Mouse (Mus musculus) cerebellum, postnatal 10 days (tissue): Measurements from ENCODE around the gene Snx30.
A peak's percentile ranks its signal among the peaks of the same experiment; 100 is the strongest.

Experiments used
- DNase-seq, 2 experiments: peaks; one replicate each; pipeline ENCODE4 v3.0.0; 2021; ENCODE audit warnings: mixed read lengths in 2 of 2

The Snx30 gene

GRCm38 (mm10) chr4:59877025-59877424 lies 71.4 kb downstream of the Snx30 start:
- DNase-seq, result no peak

DNA sequence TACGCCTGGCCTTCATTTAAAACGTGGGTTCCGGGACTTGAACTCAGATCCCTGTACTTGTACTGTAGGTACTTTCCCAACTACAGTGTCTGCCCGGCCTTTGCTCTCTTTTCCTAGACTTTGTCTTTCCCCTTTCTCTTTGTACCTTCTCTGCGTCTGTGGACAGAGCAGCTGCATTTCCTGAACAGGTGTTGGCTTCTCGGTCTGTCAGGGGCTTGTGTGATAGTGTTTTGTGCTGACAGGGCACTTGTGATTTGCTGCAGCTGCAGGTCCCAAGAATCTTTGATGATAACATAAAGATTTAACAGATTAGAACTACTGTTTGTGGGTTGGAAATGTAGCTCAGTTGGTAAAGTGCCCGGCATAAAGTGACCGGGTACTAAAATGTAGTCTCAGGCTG lies 73.0 kb downstream of the Snx30 start:
- DNase-seq, result no peak

GRCm38 (mm10) chr4:59879444-59879843 lies 73.8 kb downstream of the Snx30 start:
- no peak for DNase-seq

DNA sequence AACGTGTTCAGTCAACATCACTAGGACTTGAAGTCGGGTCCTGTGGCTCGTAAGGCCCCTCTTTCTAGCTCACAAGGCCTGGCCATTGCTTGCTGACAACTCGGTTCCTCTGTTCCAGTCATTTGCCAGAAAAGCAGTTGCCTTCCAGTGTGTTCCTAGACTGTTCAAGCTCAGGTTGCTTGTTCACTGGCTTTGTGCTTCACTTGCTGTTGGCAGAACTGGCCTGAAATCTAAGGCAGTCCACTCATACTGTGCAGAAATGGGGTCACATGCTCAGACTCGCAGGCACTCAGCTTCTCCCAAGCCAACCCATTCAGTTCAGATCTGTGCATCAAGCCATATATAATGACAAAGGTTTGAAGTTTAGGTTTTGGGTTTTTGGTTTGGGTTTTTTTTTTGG lies 75.1 kb downstream of the Snx30 start:
- peak; percentile 40 to 41 for DNase-seq

DNA sequence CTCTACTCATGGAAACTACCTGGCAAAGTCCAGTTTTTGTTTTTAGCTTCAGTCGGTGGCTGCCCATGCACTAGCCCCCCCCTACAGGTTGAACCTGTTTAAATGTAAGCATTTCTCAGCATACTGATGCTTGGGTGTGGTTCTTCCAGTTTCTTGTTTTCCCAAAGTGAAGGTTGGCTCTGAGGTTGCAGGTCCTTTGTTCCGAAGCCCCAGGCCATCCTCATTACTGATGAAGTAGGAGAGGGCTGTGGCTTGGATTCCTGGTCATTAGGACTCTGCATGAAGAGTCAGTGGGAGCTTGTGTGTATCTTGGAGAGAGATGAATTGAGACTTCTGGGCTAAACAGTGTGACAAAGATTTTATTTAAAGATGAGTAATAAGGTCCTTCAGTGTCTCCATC lies 75.6 kb downstream of the Snx30 start:
- DNase-seq, result peak in 1 of 2 experiments; percentile 42

- DNase-seq, result no peak
Observed at GRCm38 (mm10) chr4:59884136-59884696, 78.6 kb downstream of the Snx30 start.

GRCm38 (mm10) chr4:59886281-59886680 lies 80.6 kb downstream of the Snx30 start:
- DNase-seq, result no peak

- no peak for DNase-seq
Observed at GRCm38 (mm10) chr4:59887011-59887410, 81.4 kb downstream of the Snx30 start.

DNA sequence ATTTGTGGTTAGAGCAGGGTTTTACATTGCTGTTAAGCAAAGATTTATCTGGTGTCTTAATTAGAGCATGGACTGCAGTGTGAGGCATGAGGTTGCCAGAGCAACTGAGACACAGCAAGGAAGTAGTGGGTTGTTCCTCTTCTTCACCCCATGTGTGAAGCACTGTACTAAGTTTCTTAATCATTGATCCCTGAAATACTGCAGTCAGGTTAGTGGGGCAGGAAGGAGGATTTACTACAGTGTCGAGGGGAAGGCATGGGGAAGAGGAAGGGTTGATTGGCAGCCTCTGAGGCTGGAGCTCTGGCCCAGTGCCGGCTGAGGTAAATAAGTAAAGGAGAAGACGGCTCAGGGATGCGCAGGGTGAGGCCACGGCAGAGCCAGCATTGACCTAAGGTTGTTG lies 82.4 kb downstream of the Snx30 start:
- DNase-seq, result no peak

- DNase-seq, result peak; percentile 74 to 79
Observed at GRCm38 (mm10) chr4:59890086-59890600, 84.5 kb downstream of the Snx30 start.

DNA sequence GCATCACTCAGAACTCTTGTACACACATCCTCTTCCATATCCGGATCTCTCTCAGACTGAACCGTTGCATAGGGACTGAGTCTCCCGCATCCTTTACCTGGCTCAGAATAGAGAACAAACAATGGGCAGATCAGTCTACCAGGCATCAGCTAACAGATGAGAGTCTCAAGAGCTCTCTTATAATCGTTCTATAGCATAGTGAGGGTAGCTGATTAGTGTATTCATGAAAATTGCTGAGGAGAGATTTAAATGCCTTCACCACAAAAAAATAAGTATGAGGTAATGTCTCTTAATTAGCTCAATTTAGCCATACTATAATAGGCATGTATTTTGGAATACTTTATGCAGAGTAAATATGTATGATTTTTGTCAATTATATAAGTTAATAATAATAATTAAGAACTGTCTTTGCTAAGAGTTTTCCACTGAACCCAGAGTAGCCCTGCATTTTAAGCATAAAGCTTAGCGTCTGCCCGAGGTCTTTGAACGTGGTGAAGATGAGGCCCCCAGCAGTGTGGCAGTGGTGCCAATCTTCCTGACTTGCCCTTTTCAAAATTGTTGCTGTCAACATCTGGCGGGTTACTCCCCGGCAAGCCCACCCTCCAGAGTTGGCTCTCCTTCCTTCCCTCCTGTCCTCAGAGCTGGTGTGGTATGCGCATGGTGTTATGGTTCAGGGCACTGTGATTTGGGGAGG lies 86.2 kb downstream of the Snx30 start:
- no peak for DNase-seq

GRCm38 (mm10) chr4:59892731-59893130 lies 87.1 kb downstream of the Snx30 start:
- DNase-seq, result no peak

DNA sequence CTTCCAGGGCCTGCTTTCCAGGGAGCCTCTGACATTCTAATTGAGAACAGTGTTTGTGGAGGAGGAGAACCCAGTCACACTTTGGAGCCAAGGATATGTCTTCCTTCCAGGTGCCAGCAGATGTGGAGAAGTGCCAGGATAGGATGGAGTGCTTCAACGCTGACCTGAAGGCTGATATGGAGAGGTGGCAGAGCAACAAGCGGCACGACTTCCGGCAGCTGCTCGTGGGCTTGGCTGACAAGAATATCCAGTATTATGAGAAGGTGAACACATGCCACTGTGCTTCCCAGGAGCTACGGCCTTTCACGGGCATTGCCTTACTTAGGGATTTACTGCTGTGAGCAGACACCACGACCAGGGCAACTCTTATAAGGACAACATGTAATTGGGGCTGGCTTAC lies 88.8 kb downstream of the Snx30 start:
- DNase-seq, result no peak

DNA sequence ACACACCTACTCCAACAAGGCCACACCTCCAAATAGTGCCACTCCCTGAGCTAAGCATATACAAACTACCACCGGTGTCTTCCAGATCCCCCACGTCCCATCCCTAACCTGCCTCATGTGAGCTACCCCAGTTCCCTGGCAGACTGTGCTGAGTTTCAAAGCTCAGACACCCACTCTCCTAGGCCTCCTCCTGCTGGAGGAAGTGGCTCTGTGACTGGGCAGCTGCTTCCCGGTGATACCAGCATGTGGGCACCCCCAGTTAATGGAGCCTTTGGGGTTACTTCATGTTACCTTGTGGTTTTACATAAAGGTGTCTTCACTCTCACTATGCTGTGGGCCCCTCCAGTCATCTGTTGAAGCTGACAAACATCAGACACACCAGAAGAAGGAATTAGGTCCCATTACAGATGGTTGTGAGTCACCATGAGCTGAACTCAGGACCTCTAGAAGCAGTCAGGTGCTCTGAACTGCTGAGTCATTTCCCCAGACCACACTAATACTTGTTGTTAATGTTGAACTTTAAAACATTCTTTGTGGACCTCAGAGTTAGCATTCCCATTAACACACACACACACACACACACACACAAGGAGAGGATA lies 89.4 kb downstream of the Snx30 start:
- no peak for DNase-seq

DNA sequence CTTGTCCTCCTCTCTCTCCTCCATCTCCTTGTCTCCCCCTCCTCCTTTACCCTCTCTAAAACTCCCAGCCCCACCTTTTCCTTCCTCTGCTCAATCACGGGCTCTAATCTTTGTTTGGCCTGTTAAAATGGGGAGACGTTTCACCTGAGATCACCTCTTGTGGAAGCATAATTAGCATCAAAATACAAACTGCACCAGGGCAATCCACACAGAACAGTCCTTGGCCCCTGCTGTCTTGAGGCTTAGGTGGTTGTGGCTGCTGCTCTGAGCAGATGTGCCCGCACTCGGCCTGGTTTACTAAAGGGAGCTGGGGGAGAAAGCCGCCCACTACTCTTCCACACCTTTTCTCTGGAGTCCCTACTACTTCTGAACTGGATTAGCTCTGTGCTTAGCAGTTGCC lies 90.4 kb downstream of the Snx30 start:
- DNase-seq, result no peak

DNA sequence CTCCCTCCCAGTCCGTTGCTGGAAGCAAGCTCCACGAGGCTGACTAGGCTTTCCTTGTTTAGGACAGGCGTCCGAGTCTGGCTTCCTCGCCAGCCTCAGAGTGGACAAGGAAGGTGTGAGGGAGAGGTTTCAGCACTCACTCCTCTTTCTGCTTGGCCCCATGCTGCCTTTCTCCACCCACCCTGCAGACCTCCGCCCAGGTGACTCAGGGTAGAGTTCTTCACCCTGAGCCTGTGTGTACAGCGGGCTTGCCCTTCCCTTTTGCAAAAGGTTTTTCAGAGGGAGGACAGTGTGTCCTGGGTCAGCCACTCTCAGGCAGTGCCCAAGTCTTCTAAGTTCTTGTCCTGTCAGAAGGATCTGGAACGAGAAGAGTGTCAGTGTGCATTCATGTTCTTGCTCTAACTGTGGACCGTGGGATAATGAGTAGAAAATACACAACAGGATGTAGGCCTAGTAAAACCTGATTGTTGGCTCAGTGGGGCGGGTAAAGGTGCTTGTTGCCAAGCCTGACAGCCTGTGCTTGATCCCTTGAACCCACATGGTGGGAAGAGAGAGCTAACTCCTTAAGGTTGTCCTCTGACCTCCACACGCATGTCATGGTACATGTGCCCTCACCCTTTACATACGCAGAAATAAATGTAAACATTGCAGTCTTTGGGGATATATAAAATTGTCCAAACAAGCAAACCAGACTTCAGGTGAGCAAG lies 92.3 kb downstream of the Snx30 start:
- DNase-seq, result no peak

GRCm38 (mm10) chr4:59898521-59898919 lies 92.9 kb downstream of the Snx30 start:
- DNase-seq, result no peak

DNA sequence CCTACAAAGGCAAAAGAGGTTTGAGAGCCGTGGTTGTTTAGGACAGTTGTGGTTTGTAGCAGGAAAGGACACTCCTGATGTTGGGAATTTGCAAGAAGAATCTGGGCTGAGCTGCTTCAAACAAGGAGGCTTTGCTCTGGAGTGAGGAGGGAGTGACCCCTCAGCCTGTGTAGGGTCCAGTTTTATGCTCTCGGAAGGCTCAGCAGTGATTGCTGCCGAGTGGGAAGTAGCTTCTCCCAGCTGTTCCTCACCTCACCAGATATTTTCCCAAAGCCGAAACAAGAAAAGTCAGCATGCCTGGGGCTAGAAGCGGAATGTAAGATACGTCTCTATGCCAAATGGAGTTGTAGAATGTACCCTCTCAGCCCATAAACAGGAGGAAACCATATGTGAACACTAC lies 96.2 kb downstream of the Snx30 start:
- no peak for DNase-seq

- peak; percentile 37 to 54 for DNase-seq
Observed at GRCm38 (mm10) chr4:59902547-59902946, 96.9 kb downstream of the Snx30 start.

DNA sequence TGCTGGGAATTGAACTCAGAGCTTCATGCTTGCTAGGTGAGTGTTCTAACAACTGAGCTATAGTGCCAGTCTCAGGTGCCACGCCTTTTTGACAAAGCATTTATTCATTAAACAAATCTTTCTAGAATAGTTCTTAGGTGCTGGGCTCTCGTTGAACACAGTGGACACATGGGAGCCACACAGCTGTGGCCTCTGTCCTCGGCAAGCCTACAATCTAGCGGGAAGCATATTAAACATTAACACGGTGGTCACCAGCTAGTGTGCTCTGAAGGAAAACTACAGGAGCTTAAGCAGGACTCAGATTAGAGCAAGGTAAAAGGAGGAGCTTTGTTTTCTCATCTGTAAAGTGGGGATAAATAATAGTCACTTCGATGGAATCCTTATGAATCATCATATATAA lies 101.5 kb downstream of the Snx30 start:
- no peak for DNase-seq

DNA sequence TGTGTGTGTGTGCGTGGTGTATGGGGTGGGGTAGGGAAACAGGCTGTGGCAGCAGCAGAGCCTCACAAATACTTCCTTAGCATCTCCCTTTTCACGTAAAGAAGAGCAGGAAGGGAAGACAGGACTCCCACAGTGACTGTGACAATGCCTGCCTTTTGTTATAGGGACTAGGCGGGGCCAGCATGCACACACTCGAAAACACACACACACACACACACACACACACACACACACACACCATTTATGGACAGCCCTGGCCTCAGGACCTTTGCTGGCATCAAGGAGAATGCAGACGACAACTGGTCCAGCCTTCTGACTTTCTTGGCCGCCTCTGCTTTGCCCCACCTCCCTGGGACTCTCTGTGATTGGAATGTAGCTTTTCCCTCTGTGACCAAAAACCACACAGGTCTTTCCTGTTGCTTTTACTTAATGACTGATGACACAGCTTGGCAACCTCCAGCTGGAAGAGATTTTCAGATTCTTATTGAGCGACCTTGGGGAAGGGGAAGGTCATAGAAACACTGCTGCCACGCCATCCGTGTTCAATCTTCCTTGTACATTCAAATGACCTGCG lies 102.1 kb downstream of the Snx30 start:
- no peak for DNase-seq

- no peak for DNase-seq
Observed at GRCm38 (mm10) chr4:59908785-59909184, 103.1 kb downstream of the Snx30 start.
